Mouse (Mus musculus) frontal cortex, postnatal 10 days (tissue): ENCODE data around the gene Ubxn7.

Experiments used
- DNase-seq, 2 experiments: peaks; one replicate each; pipeline ENCODE4 v3.0.0; 2022; ENCODE audit warnings: low spot score in 2 of 2, mixed read lengths in 1 of 2

The Ubxn7 gene

GRCm38 (mm10) chr16:32382901-32383300 lies 50.8 kb downstream of the Ubxn7 start:
- DNase-seq: no peak

DNA sequence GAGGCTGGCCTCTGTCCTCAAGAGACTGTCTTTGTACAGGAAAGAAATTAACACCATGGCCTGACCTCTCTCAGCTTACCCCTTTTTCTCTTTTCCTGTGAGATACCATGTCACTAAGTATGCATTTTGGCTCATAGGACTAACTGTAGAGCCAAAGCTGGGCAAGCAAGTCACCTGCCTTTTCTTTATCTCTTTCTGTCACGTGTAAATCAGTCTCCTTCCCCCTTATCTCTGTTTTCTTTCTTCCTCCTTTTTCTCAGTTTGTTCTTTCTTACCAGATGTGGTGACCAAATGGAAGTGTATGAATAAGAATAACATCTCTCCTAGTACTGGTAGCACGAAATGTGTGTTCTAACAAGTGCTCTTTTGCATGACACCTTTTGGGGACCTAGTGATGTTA lies 52.8 kb downstream of the Ubxn7 start:
- DNase-seq: no peak

DNA sequence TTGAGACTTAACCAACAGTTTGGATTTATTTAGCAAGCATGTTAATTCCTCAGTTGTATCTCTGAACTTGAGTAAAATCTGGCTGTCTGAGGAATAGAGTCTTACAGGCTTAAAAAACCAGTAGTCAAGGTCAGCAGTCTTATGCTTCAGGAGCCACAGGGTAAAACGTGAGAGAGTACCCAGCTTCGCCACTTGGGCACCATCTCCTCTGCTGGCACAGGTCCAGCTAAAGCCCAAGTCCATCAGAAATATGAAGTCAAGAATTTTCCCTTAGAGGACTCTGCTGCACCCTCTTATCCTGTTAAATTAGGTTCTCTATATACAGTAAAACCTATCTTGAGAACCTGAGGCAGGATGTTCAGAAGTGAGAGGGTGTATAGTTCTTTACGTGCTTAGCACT lies 54.8 kb downstream of the Ubxn7 start:
- no peak for DNase-seq

DNA sequence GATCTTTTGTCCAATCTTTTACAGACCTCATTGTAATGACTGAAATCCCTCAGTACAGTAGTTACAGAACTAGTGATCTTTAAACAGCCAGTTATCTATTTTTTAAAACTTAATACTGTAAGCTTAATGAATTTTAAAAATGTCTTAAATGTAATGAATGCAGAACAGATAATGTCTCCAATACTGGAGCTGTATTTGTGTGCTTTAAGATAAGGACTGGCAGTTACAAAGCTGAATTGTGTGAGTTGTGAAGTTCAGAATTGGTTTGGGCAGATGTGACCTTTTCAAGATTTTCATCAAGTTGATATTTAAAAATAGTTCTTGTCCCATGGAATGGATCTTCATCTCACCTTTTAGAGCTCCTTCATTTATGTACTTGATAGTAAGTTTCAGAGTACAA lies 57.0 kb downstream of the Ubxn7 start:
- DNase-seq: no peak

- DNase-seq: no peak
Observed at GRCm38 (mm10) chr16:32389841-32390240, 57.8 kb downstream of the Ubxn7 start.

DNA sequence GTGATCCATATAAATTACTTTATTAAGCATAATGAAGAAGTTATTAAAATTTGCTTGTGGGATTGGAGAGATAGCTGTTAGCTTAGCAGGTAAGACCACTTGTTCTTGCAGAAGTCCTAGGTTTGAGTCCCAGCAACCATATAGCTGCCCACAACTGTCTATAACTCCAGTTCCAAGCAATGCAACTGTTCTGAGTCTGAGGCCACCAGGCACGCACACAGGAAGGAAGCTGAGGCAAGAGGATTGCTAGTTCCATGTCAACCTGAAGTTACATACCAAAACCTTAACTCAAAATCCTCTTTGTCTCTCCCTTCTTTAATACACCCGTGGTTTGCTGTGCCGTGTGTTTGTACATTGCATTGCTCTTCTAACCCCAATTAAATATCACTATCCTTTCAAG lies 58.8 kb downstream of the Ubxn7 start:
- DNase-seq: no peak

GRCm38 (mm10) chr16:32395679-32396540 lies 63.9 kb downstream of the Ubxn7 start:
- DNase-seq: no peak

DNA sequence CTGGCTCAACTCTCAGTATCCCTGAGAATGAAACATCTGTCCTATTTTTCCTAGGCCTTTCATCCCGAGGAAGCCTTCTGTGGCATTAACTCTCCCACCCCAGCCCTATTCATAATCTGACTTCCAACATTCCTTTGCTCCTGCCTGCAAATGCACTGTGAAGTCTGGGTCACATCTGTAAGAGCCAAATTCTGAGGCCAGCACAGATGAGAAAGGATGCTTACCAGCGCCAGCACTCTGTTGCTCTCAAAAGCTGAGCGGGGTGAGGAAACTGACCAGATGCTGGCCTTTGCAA lies 64.4 kb downstream of the Ubxn7 start:
- DNase-seq: no peak

- no peak for DNase-seq
Observed at GRCm38 (mm10) chr16:32398206-32398605, 66.1 kb downstream of the Ubxn7 start.

- no peak for DNase-seq
Observed at GRCm38 (mm10) chr16:32400267-32400666, 68.2 kb downstream of the Ubxn7 start, which contains the start of gene Tm4sf19. Gene Tm4sf19 (plus strand): TSS chr16:32400506.

DNA sequence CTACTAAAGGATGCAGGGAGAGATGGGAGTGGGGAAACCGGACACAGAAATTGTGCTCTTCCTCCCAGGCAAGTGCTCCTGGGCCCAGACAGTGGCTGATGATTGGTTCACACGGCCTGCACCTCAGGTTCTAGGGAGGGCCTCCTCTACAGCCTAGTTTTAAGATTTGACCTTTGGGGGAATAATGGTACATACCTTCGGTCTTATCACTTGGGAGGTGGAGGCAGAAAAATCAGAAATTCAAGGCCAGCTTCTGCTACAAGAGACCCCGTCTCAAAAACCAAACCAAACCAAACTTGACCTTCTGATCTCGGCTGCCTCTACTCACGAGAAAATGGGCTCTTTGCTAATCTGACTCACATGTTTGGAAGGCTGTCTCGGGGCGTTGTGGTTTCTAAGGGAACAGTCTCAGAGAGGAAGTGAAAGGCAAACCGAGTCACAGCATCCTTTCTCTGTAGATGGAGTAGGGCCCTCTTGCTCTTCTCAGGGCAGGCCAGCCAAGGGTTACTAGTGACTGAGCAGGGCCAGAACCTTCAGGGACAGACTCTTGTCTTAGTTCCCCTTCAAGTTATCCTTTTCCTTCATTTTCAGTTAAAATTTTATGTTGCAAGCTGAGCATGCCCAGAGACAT lies 69.4 kb downstream of the Ubxn7 start:
- no peak for DNase-seq

DNA sequence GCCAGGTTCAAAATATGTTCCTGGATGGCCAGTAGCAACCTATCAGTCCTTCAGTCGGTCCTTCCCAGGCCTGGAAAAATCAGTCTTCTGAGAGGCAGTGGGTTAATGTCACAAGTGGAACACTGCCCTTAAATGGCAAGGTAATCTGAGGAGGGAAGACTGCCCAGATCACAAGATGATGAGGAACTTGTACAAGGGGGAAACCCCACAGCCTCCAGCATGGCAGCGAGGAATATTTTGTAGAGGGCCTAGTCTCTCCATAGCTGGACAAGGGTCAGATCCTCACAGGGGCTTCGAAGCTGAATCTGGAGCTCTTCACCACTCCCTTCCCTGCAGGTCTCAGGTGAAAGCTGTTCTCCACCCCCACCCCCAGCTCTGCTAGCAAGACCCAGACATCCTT lies 70.8 kb downstream of the Ubxn7 start:
- DNase-seq: no peak

- no peak for DNase-seq
Observed at GRCm38 (mm10) chr16:32405716-32406115, 73.7 kb downstream of the Ubxn7 start.

- DNase-seq: no peak
Observed at GRCm38 (mm10) chr16:32406671-32407070, 74.6 kb downstream of the Ubxn7 start.

DNA sequence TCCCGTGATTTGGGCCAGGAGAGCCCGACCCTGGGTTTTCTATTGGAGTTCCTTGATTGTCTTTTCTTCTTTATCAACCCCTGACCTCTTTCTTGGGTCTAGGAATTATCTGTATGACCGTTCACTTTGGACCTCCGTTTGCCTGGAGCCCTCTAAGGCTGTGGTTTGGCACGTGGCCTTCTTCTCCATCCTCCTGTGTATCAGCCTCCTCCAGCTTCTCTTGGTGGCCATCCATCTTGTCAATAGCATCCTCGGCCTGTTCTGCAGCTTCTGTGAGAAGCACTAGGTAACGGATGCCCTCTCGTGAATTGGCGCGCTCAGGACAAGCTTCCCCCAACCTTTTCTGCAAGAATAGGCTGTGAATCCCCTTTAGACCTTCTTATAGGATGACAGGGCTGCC lies 75.7 kb downstream of the Ubxn7 start:
- no peak for DNase-seq

- DNase-seq: no peak
Observed at GRCm38 (mm10) chr16:32417457-32417856, 85.4 kb downstream of the Ubxn7 start.

- peak; percentile 92 to 94 for DNase-seq
Observed at GRCm38 (mm10) chr16:32419517-32420483, 87.7 kb downstream of the Ubxn7 start, which contains the start of gene Tctex1d2. Gene Tctex1d2 (plus strand): TSS chr16:32419702.

DNA sequence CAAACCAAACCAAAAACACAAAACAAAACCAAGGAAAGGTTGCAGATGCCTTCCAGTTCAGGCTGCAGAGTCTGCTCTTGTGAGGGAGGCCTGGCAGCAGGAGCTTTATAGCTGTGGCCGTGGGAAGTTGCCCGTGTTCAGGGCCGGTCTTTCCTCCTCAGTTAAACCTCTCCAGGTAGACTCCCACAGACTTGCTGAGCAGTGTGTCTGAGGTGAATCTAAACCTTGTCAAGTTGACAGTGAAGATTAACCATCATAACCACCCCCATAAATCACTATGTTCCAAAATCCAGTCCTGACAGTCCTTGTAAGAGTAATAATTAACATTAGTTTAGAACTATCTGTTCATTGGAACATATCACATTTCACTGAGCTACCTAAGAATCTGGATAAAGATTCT lies 95.4 kb downstream of the Ubxn7 start:
- no peak for DNase-seq

- peak; percentile 87 to 89 for DNase-seq
Observed at GRCm38 (mm10) chr16:32430474-32431046, 98.5 kb downstream of the Ubxn7 start, which contains the start of gene Pcyt1a. Gene Pcyt1a (plus strand): TSS chr16:32430921.

DNA sequence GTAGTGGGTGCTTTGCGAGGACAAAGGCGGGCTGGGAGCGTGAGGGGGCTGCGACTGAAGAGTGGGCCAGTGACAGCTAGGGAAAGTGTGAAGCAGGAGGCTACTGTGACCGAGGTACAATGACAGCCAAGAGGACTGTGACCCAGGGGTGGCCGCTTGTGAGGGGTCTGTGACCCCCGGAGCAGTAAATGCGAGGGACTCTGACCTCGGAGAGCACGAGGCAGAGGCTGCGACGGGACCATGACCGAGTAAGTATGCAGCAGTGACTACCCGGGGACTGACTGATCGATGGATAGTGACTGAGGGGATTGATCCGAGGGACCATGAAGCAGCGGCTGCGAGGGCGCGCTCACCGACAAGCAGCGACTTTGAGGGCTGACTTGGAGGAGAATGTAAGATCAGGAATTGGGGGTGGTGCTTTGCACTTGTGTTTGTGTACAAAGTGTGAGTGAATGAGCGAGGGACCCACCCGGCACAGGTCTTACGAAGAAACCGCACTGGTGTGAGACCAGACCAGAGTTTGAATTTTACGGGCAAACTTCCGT lies 99.1 kb downstream of the Ubxn7 start:
- DNase-seq: no peak

DNA sequence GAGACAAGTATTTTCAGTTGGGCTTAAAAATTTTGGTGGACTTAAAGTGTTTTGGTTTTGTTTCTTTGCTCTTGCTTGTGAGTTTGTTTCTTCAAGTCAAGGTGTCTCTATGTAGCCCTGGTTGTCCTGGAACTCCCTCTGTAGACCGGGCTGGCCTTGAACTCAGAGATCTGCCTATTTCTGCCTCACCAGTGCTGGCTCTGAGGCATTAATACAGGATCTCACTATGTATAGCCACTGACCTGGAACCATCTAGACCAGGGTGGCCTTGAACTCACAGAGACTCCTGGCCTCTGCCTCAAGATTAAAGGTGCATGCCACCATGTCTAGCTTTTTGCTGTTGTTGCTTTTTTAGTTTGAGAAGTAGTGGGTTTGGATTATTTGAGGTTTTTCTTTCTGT lies 99.9 kb downstream of the Ubxn7 start:
- no peak for DNase-seq
